Mouse (Mus musculus) midbrain, embryonic 11.5 days (tissue): ENCODE data around the gene Bbx. TPM values are rescaled to one million over a fixed set of nuclear protein-coding genes. Genes with fewer than 3 reads are reported as not detected.

Experiments used
- ATAC-seq: fragments of 200-750 bp; cut with Nextera tagmentation; 2 replicates; pipeline ENCODE4 v1.8.0; 2017; ENCODE audit warnings: moderate TSS enrichment, moderate library complexity; ENCODE audit not compliant: low FRiP score
- DNase-seq: peaks from one replicate; pipeline ENCODE4 v3.0.0; 2015; ENCODE audit warnings: low spot score; ENCODE audit errors: missing footprints
- H3K27ac ChIP-seq: fragments of 300-500 bp; sonication (generic); 2 replicates; pipeline ENCODE4 v1.5.1; 2014; ENCODE audit warnings: low read depth, low read length
- H3K27me3 ChIP-seq: fragments of 300-500 bp; sonication (generic); 2 replicates; pipeline ENCODE4 v1.6.1; 2014; ENCODE audit warnings: mild to moderate bottlenecking, low read length, moderate library complexity, mixed read lengths; ENCODE audit not compliant: control insufficient read depth, insufficient read depth
- H3K36me3 ChIP-seq: fragments of 300-500 bp; sonication (generic); 2 replicates; pipeline ENCODE4 v1.6.1; 2014; ENCODE audit warnings: mild to moderate bottlenecking, low read length, moderate library complexity, mixed read lengths; ENCODE audit not compliant: control insufficient read depth, insufficient read depth
- H3K4me1 ChIP-seq: fragments of 300-500 bp; sonication (generic); 2 replicates; pipeline ENCODE4 v1.6.1; 2014; ENCODE audit warnings: low read length; ENCODE audit not compliant: control insufficient read depth, insufficient read depth
- H3K4me2 ChIP-seq: fragments of 300-500 bp; sonication (generic); 2 replicates; pipeline ENCODE4 v1.6.1; 2014; ENCODE audit warnings: mild to moderate bottlenecking, moderate library complexity
- H3K4me3 ChIP-seq: fragments of 300-500 bp; sonication (generic); 2 replicates; pipeline ENCODE4 v1.5.1; 2014; ENCODE audit warnings: low read depth, low read length
- H3K9ac ChIP-seq: fragments of 300-500 bp; sonication (generic); 2 replicates; pipeline ENCODE4 v1.6.1; 2014; ENCODE audit warnings: low read length
- H3K9me3 ChIP-seq: fragments of 300-500 bp; sonication (generic); 2 replicates; pipeline ENCODE4 v1.6.1; 2016; ENCODE audit warnings: low read length; ENCODE audit not compliant: control insufficient read depth
- WGBS: fragments of 180-500 bp; shearing (Covaris S2); extraction: QIAGEN DNeasy Blood & Tissue Kit; methylation state at CpG from one replicate; pipeline ENCODE4 v1.1.7; 2014; 5-methylcytosine and 5-hydroxymethylcytosine counted together
- polyA plus RNA-seq: library from polyadenylated mRNA; unstranded; fragments of >200 nt; fragmentation: Nextera tagmentation; extraction: Ambion mirVana; gene quantifications from 2 replicates; pipeline ENCODE4 v1.2.1, GENCODE M21; 2014

Gene Bbx
- 23.8 and 30.1 TPM in 2 replicates for polyA plus RNA-seq

DNA sequence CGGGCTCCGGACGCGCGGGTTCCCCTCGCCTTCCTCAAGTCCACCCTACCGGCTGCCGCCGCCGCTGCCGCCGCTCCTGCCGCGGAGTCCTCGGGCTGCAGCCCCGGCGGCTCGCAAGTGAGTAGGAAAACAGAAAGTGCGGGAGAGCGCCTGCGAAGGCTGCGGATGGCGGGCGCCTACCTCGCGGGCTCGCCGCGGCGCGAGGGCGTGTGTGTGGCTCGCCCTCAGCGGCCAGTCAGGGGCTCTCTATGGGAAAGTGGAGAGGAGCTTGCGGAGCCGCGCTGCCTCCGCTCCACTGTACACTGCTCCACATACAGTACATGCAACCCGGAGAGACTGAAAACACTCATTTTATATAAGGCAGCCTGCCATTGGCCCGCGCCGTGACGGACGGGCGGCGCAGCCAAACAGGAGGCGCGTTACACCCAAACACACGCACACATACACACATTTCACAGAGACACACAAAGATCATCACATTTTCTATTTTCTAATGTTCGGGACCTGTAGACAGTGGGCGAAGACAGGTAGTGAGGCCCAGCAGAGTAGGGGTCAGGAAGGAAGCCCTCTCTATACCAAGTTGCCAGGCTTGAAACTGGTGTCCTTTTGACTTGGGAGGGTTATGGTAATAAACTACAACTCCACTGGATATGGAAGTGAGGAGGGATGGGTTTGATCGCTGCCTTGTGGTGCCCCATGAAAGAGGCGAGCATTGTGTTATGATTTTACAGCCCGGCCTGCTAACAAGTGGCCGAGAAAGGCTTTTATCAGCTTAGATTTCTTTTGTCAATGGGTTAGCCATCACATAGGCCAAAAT, at the start of gene Bbx:
Gene Bbx (minus strand): TSS at position 329 of the 817 bp plus-strand sequence.
- under 1% methylated on average over 53 of the region's 55 CpGs for WGBS
- Histone ChIP-seq H3K27me3 (no peaks in the 10 kb centered on the region), H3K4me1 (peaks cover 4% of the 10 kb centered on the region; the same call in 1 of the 2 replicates), H3K27ac (peak within 1 kb of the TSS; percentile 89), H3K36me3 (no peaks in the 10 kb centered on the region), H3K4me2 (peak within 1 kb of the TSS; percentile 100), H3K4me3 (peak within 1 kb of the TSS; percentile 87), H3K9me3 (no peaks in the 10 kb centered on the region), H3K9ac (peak within 1 kb of the TSS; percentile 90)
- DNase-seq: peak; percentile 100
- peak; percentile 95 for ATAC-seq

DNA sequence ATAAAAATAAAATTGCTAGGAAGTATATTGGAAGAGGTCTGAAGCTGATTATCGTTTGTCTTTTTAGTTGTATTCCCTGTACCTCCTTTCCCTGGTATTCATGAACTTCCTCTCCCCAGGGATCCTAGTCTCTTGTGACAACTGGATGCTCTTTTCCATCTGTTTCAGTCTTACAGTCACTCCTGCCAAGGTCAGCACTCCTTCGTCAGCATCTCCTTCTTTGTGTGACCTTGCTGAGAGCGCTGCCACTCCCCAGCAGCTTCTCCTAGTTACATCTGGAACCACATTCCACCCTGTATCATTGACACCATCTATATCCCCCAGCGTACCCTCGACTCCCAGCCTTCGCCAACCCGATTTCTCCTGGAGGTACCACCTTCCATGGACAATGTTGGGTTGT, 49.7 kb upstream of the Bbx start:
- Histone ChIP-seq H3K9ac (no peak overlapping the region), H3K9me3 (no peaks in the 10 kb centered on the region), H3K4me2 (no peak overlapping the region), H3K27ac (no peak overlapping the region), H3K4me3 (no peak overlapping the region), H3K4me1 (no peaks in the 10 kb centered on the region), H3K27me3 (no peaks in the 10 kb centered on the region), H3K36me3 (no peaks in the 10 kb centered on the region)
- DNase-seq (no peak), ATAC-seq (no peak)
- 77% methylated on average over 7 of the region's 7 CpGs for WGBS

DNA sequence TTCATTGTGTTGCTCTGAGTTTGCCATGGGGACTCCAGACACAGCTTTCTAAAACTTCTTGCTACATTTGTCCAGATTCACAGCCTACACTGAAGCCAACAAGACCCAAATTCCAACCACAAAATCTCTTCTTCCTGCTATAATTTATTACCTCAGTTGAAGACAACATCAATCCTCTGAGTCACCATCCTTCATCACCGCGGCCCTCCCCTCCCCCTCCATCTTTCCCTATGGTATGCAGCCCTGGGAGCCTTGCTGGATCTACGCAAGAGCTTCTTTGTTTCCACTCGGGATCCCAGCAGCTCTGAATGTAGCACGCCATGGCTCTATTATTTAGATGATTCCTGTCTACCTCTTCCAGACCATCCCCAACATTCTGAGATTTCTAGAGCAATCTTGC, 49.2 kb upstream of the Bbx start:
- Histone ChIP-seq H3K9me3 (no peaks in the 10 kb centered on the region), H3K4me2 (no peak overlapping the region), H3K27me3 (no peaks in the 10 kb centered on the region), H3K36me3 (no peaks in the 10 kb centered on the region), H3K4me3 (no peak overlapping the region), H3K4me1 (no peaks in the 10 kb centered on the region), H3K9ac (no peak overlapping the region), H3K27ac (no peak overlapping the region)
- DNase-seq (no peak), ATAC-seq (no peak)
- WGBS: 64% methylated on average over 5 of the region's 5 CpGs

DNA sequence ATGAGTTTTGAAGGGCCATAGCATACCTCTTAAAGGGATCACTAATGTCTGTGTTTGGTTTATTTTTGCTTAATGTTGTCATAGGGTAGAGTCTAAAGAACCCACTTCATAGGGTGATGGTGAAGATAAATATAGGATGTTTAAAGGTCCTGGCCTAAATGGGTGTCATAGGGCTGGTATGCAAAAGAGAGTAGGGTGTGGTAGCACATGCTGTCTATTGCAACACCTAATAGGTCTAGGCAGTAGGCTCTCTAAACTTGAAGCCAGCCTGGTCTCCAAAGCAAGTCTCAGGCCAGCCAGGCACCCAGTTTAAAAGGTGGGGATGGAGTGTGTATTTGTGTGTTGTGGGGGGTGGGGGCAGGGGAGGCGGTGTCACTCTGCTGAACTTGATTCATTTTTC, 46.5 kb upstream of the Bbx start:
- H3K36me3 ChIP-seq: no peaks in the 10 kb centered on the region
- no peak for ATAC-seq
- no peaks in the 10 kb centered on the region for H3K9me3 ChIP-seq
- no peak for DNase-seq
- no peak overlapping the region for H3K4me2 ChIP-seq
- H3K27me3 ChIP-seq: no peaks in the 10 kb centered on the region
- no peak overlapping the region for H3K27ac ChIP-seq
- WGBS: 100% methylated on average over 1 of the region's 1 CpGs
- H3K9ac ChIP-seq: no peak overlapping the region
- no peak overlapping the region for H3K4me3 ChIP-seq
- no peaks in the 10 kb centered on the region for H3K4me1 ChIP-seq

DNA sequence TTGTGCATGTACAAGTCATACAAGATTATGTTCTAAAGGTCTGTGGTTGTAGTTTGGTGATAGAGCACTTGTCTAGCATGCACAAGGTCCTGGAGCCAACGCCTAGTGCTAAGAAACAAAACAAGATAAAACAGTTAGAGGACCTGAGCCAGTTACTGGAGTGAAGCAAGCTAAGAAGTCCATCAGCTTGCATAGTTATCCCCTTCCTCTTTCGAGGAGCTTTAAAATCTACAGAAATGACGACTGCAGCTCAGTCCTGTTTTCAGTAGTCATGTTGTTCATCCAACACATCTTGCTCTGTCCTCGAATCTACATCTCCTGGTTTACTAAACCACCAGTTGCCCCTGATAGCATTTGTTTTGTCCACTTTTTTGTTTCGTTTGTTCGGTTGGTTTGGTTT, 45.4 kb upstream of the Bbx start:
- H3K4me2 ChIP-seq: no peak overlapping the region
- WGBS: 79% methylated on average over 6 of the region's 6 CpGs

DNA sequence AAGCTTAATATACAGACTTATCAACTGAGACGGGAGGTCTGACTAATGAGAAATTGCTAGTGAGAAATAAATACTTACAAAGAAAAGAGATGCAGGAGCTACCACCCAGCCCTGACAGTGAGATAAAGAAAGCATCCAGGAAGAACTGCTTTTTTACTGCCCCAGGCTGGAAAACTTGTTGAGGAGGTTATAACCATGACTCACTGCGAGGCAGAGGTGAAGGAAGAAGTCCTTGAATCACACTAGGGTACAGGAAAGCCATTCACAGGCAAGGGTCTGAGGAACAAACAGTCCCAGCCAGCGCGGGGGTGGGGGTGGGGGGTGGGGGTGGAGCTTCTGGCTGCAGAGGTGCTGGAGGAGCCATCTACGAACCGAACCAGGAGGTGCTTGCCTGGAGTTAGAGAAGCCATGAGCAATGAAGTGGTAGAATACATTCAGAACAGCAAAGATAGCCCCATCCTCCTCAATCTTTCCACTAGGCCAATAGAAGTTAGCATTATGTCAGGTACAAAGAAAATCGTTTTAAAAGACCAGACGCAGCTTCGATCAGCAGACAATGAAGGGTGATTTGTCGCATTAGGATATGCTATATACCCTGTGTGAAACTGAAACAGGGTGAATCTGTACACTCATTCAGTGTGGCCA, 30.2 kb upstream of the Bbx start:
- Histone ChIP-seq H3K36me3 (no peaks in the 10 kb centered on the region), H3K4me1 (no peaks in the 10 kb centered on the region), H3K9me3 (no peaks in the 10 kb centered on the region), H3K27me3 (no peaks in the 10 kb centered on the region), H3K9ac (no peak overlapping the region), H3K4me3 (no peak overlapping the region), H3K4me2 (no peak overlapping the region), H3K27ac (no peak overlapping the region)
- ATAC-seq: no peak
- peak; percentile 80 for DNase-seq
- WGBS: 38% methylated on average over 10 of the region's 10 CpGs

More for the DNA sequence above, 45.4 kb upstream of the Bbx start:
- Histone ChIP-seq H3K36me3 (no peaks in the 10 kb centered on the region), H3K9ac (no peak overlapping the region), H3K9me3 (no peaks in the 10 kb centered on the region), H3K27me3 (no peaks in the 10 kb centered on the region), H3K4me3 (no peak overlapping the region), H3K27ac (no peak overlapping the region), H3K4me1 (no peaks in the 10 kb centered on the region)
- DNase-seq: no peak
- ATAC-seq: no peak

DNA sequence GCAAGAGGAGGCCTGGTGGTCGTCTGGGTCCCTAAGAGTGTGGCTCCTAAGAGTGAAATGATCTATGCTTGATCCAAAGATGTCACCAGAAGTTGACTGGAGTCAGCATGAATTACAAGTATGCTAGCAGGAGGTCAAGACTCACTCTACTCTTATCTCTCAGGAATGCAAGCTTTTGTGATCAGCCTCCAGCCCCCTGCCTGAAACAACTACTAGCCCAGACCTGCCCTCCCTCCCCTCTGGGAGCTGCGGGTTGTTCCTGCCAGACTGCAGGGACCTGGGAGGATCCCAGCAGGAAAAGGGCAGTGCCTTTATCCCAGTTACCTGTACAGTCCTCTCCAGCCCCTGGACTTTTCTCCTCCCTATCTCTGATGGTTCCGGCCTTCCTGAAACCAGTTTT, 27.0 kb upstream of the Bbx start:
- no peaks in the 10 kb centered on the region for H3K4me1 ChIP-seq
- H3K9me3 ChIP-seq: no peaks in the 10 kb centered on the region
- DNase-seq (peak; percentile 51), ATAC-seq (no peak)
- WGBS: 50% methylated on average over 3 of the region's 3 CpGs
- H3K4me2 ChIP-seq: no peak overlapping the region
- H3K9ac ChIP-seq: no peak overlapping the region
- H3K27me3 ChIP-seq: no peaks in the 10 kb centered on the region
- no peak overlapping the region for H3K27ac ChIP-seq
- H3K36me3 ChIP-seq: no peaks in the 10 kb centered on the region
- no peak overlapping the region for H3K4me3 ChIP-seq

DNA sequence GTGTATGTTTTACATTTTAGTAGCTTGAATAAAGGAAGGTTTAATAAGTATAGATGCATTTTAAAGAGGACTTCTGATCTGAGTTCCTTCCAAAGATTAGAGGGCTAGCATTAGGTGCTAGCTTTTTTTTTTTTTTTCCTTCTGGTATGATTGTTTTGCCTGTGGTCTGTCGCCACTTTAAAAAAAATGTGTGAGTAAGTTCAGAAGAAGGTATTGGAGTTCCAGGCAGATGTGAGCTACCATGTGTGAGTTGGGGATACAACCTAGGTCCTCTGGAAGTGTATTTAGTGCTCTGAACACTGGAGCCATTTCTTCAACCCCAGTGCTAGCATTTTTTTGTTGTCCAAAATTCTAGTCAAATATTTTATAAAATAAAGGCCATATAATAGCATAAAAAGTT, 23.9 kb upstream of the Bbx start:
- DNase-seq (no peak), ATAC-seq (no peak)
- H3K36me3 ChIP-seq: no peaks in the 10 kb centered on the region
- no peak overlapping the region for H3K4me2 ChIP-seq
- no peak overlapping the region for H3K27ac ChIP-seq
- H3K9ac ChIP-seq: no peak overlapping the region
- WGBS: 95% methylated on average over 1 of the region's 1 CpGs
- no peaks in the 10 kb centered on the region for H3K4me1 ChIP-seq
- H3K4me3 ChIP-seq: no peak overlapping the region
- H3K9me3 ChIP-seq: no peaks in the 10 kb centered on the region
- no peaks in the 10 kb centered on the region for H3K27me3 ChIP-seq

DNA sequence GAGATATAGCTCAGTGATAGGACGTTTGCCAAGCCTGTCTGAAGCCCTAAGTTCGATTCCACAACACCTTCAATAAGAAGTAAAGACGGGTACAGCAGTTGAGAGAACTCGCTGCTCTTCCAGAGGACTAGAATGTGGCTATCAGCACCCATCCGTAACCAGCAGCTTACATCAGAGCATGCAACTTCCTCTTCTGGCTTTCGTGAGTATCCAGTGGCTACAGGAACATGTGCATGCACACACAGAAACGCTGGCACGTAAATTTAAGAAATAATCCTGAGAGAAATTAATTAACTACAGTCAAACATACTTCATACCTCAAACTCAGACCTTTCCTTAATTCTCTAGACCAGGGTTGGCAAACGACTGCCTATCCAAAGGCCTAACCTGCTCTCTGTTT, 16.9 kb upstream of the Bbx start:
- no peaks in the 10 kb centered on the region for H3K27me3 ChIP-seq
- 87% methylated on average over 9 of the region's 9 CpGs for WGBS
- no peak overlapping the region for H3K9ac ChIP-seq
- H3K27ac ChIP-seq: no peak overlapping the region
- H3K4me1 ChIP-seq: no peaks in the 10 kb centered on the region
- H3K9me3 ChIP-seq: no peaks in the 10 kb centered on the region
- DNase-seq (peak; percentile 68), ATAC-seq (no peak)
- no peak overlapping the region for H3K4me2 ChIP-seq
- H3K36me3 ChIP-seq: no peaks in the 10 kb centered on the region
- no peak overlapping the region for H3K4me3 ChIP-seq
